Mouse (Mus musculus) limb, embryonic 12.5 days (tissue): ENCODE measurements around the gene Cntnap5a. TPM values are rescaled to one million over a fixed set of nuclear protein-coding genes. Genes with fewer than 3 reads are reported as not detected.
"Not testable (repeated sequence)": the region's sequence is repeated elsewhere in the genome, so short reads cannot be mapped to it uniquely, and the experiment has no call there.

Source experiments
- ATAC-seq: fragments of 200-750 bp; cut with Nextera tagmentation; 2 replicates; pipeline ENCODE4 v1.8.0; 2017; ENCODE audit warnings: low read depth, moderate TSS enrichment; ENCODE audit not compliant: insufficient number of reproducible peaks, insufficient read depth, low FRiP score, low TSS enrichment
- H3K27ac ChIP-seq: fragments of 300-500 bp; sonication (generic); 2 replicates; pipeline ENCODE4 v1.5.1; 2016; ENCODE audit warnings: mild to moderate bottlenecking, moderate library complexity
- H3K27me3 ChIP-seq: fragments of 300-500 bp; sonication (generic); 2 replicates; pipeline ENCODE4 v1.6.1; 2016; ENCODE audit warnings: mild to moderate bottlenecking, moderate library complexity
- H3K36me3 ChIP-seq: fragments of 300-500 bp; sonication (generic); 2 replicates; pipeline ENCODE4 v1.6.1; 2016; ENCODE audit warnings: mild to moderate bottlenecking, moderate library complexity
- H3K4me1 ChIP-seq: fragments of 300-500 bp; sonication (generic); replicated peaks from 2 replicates; pipeline ENCODE4 v1.6.1; 2016
- H3K4me2 ChIP-seq: fragments of 300-500 bp; sonication (generic); 2 replicates; pipeline ENCODE4 v1.6.1; 2016; ENCODE audit warnings: mild to moderate bottlenecking, moderate library complexity
- H3K4me3 ChIP-seq: fragments of 300-500 bp; sonication (generic); replicated peaks from 2 replicates; pipeline ENCODE4 v1.5.1; 2016; ENCODE audit warnings: mild to moderate bottlenecking
- H3K9ac ChIP-seq: fragments of 300-500 bp; sonication (generic); replicated peaks from 2 replicates; pipeline ENCODE4 v1.6.1; 2016; ENCODE audit warnings: mild to moderate bottlenecking, moderate library complexity
- H3K9me3 ChIP-seq: fragments of 300-500 bp; sonication (generic); 2 replicates; pipeline ENCODE4 v1.6.1; 2016; ENCODE audit warnings: mild to moderate bottlenecking, moderate library complexity
- WGBS: fragments of 180-500 bp; shearing (Covaris S2); methylation state at CpG from one replicate; pipeline ENCODE4 v1.1.7; 2016; 5-methylcytosine and 5-hydroxymethylcytosine counted together
- polyA plus RNA-seq: library from polyadenylated mRNA; unstranded; fragments of >200 nt; fragmentation: Nextera tagmentation; extraction: Ambion mirVana; gene quantifications from 2 replicates; pipeline ENCODE4 v1.2.1, GENCODE M21; 2016

Cntnap5a gene
- polyA plus RNA-seq, 1 experiment from 2014 or later, result not detected

DNA sequence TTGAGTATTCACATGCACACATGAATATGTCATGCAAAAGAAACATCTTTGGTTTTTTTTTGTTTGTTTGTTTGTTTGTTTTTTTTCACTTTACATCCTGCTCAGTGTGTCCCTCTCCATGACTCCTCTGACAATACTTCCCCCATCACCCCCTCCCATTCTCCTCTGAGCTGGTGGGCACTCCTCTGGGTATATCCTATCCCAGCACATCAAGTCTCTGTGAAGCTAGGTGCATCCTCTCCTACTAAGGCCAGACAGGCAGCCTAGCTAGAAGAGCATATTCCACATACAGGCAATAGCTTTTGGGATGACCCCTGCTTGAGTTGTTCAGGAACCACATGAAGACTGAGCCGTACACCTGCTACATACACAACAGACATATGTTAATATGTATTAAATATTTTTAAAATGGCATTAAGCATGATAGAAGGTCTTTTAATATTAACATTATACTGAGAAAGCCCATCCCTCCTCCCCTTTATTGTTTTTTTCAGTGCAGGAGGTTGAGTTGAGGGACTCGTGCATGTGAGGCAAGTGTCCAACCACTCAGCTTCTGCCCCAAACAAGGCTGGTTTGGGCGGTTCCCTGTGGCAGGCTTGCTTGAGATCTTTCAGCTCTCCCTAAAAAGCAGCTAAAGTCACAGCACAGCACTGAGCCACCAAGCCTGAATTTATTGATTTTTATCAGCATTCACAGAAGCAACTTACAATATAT is 422.6 kb downstream of the Cntnap5a start:
- Histone ChIP-seq H3K27me3 (no peaks in the 10 kb centered on the region), H3K9me3 (no peaks in the 10 kb centered on the region), H3K4me1 (no peaks in the 10 kb centered on the region), H3K27ac (no peak overlapping the region), H3K4me3 (no peak overlapping the region), H3K9ac (no peak overlapping the region), H3K4me2 (no peak overlapping the region), H3K36me3 (no peaks in the 10 kb centered on the region)
- no peak for ATAC-seq
- 88% methylated on average over 3 of the region's 3 CpGs for WGBS

- Histone ChIP-seq H3K9ac (no peak overlapping the region), H3K4me2 (no peak overlapping the region), H3K27me3 (no peaks in the 10 kb centered on the region), H3K27ac (no peak overlapping the region), H3K4me1 (no peaks in the 10 kb centered on the region), H3K4me3 (no peak overlapping the region), H3K9me3 (no peaks in the 10 kb centered on the region), H3K36me3 (no peaks in the 10 kb centered on the region)
- no peak for ATAC-seq
Measured at GRCm38 (mm10) chr1:116107724-116108058, 423.1 kb downstream of the Cntnap5a start.

DNA sequence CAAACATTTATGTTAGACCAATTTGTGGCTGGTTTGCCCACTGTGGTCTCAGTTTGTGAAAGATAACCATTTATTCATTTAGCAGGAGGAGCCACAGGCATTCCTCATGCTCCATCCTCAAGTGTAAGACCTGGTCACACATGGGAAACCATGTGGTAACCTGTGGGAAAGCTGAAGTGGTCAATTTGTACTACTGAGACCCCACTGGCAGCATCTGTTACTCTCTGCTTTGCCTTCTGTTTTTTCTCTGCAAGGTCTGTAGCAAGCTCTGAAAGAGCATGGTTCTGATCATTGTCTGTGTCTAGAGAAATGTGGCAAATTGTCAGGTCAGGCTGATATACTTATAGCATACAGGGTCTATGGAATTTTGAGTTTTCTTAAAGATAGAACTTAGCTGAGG is 423.8 kb downstream of the Cntnap5a start:
- Histone ChIP-seq H3K9ac (no peak overlapping the region), H3K4me1 (no peaks in the 10 kb centered on the region), H3K27ac (no peak overlapping the region), H3K27me3 (no peaks in the 10 kb centered on the region), H3K36me3 (no peaks in the 10 kb centered on the region), H3K4me2 (no peak overlapping the region), H3K9me3 (no peaks in the 10 kb centered on the region), H3K4me3 (no peak overlapping the region)
- no peak for ATAC-seq

DNA sequence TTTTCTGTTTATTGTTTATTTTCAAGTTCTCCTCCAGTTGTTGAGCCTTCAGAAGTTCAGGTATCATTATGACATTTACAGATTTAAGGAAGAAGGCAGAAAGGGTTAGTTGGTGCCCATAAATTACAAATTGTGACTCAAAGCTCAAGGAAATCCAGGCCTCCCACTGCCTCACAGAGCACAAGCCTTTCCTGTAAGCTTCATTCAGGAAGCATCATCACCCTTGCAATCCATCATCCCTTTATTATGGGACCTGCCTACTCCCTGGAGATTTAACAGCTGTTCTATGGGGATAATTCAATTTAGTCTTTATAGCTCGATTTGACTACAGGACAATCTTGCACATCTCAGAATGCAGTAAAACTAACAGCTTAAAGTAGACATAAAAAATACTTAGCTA is 441.2 kb downstream of the Cntnap5a start:
- ATAC-seq, result no peak
- WGBS, result 45% methylated on average over 1 of the region's 1 CpGs
- Histone ChIP-seq H3K36me3 (no peaks in the 10 kb centered on the region), H3K27ac (no peak overlapping the region), H3K9ac (no peak overlapping the region), H3K27me3 (no peaks in the 10 kb centered on the region), H3K4me3 (no peak overlapping the region), H3K4me2 (no peak overlapping the region), H3K9me3 (no peaks in the 10 kb centered on the region), H3K4me1 (no peaks in the 10 kb centered on the region)

DNA sequence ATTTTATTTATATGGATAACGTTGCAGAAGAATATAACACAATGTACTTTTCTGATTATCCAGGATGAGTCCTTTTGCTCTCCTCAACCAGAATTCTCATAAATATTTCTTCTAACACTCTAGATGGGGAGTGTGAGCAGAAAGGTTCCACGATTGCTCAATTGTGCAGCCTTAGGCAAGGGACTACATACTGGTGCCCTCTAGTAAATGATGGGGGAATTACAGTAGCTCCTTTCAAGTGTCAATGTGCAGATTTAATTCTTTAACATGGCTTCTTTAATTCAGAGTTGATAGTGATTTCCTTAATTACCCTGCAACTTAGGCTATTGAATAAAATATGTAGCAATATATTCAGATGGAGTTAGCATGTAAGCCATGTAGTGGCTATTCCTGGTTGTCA is 442.5 kb downstream of the Cntnap5a start:
- 75% methylated on average over 2 of the region's 2 CpGs for WGBS
- H3K4me1 ChIP-seq, result no peaks in the 10 kb centered on the region

GRCm38 (mm10) chr1:116128450-116129246 is 444.1 kb downstream of the Cntnap5a start:
- Histone ChIP-seq H3K4me1 (no peaks in the 10 kb centered on the region), H3K9ac (no peak overlapping the region), H3K9me3 (no peaks in the 10 kb centered on the region), H3K27me3 (no peaks in the 10 kb centered on the region), H3K27ac (no peak overlapping the region), H3K4me2 (no peak overlapping the region), H3K4me3 (no peak overlapping the region), H3K36me3 (no peaks in the 10 kb centered on the region)
- WGBS, result 46% methylated on average over 1 of the region's 1 CpGs
- ATAC-seq, result no peak

More for the DNA sequence above, 442.5 kb downstream of the Cntnap5a start:
- no peak overlapping the region for H3K4me3 ChIP-seq
- H3K9ac ChIP-seq, result no peak overlapping the region
- H3K4me2 ChIP-seq, result no peak overlapping the region
- H3K36me3 ChIP-seq, result no peaks in the 10 kb centered on the region
- no peak overlapping the region for H3K27ac ChIP-seq
- no peaks in the 10 kb centered on the region for H3K27me3 ChIP-seq
- no peaks in the 10 kb centered on the region for H3K9me3 ChIP-seq
- ATAC-seq, result no peak

DNA sequence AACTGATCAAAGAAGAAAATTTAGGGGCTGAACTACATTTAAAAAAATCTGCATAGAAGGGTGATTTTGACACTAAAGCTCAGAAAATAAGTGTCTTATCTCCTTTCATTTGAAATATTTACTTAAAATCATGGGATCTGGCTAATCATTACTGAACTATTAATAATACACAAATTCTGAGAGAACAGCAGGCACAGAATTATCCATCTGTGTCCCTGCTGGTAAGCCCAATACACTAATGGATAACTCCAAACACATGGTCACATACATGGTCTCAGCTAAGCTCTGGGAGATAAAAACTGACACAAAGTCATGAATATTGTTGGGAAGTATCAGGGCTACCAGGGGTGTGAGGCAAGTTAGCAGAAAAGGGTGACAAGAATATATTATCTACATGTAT is 447.9 kb downstream of the Cntnap5a start:
- no peaks in the 10 kb centered on the region for H3K4me1 ChIP-seq
- no peaks in the 10 kb centered on the region for H3K9me3 ChIP-seq
- no peaks in the 10 kb centered on the region for H3K36me3 ChIP-seq
- no peaks in the 10 kb centered on the region for H3K27me3 ChIP-seq
- ATAC-seq, result no peak
- H3K4me2 ChIP-seq, result no peak overlapping the region
- no peak overlapping the region for H3K9ac ChIP-seq
- no peak overlapping the region for H3K4me3 ChIP-seq
- H3K27ac ChIP-seq, result no peak overlapping the region

DNA sequence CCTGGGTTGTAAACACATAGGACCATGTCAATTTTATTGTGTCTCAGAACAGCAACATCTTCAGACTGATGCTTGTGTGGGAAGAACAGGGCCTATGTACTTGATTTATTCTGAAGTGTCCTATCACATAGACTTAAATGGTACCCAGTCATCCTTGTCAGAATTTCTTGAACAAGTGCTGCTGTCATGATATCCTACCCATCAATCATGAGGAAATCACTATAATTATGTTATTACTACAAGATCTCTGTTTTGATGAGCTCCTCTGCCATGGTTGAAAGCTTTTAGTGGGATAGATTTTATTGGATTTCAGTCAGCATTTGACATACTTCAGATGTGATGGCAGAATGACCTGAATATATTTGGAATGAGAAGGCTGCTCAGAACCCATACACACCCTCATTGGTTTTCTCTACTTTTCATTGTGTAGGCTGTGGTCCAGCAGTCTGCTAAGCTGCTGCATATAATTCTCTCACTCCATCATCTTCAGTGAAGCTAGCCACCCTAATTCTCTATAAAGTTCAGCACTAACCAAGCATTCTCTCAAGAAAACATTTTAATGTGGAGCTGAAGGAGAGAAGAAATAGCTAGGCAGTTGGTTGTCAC is 465.3 kb downstream of the Cntnap5a start:
- Histone ChIP-seq H3K9me3 (no peaks in the 10 kb centered on the region), H3K36me3 (no peaks in the 10 kb centered on the region), H3K27ac (no peak overlapping the region), H3K4me2 (no peak overlapping the region), H3K27me3 (no peaks in the 10 kb centered on the region), H3K4me3 (no peak overlapping the region), H3K4me1 (no peaks in the 10 kb centered on the region), H3K9ac (no peak overlapping the region)
- no peak for ATAC-seq

- Histone ChIP-seq H3K4me2 (no peak overlapping the region), H3K36me3 (no peaks in the 10 kb centered on the region), H3K27me3 (no peaks in the 10 kb centered on the region), H3K9me3 (no peaks in the 10 kb centered on the region), H3K4me3 (no peak overlapping the region), H3K4me1 (no peaks in the 10 kb centered on the region), H3K9ac (no peak overlapping the region), H3K27ac (no peak overlapping the region)
- 95% methylated on average over 2 of the region's 2 CpGs for WGBS
- ATAC-seq, result no peak
Measured at GRCm38 (mm10) chr1:116184471-116184870, 499.9 kb downstream of the Cntnap5a start.

GRCm38 (mm10) chr1:116188142-116188541 is 503.6 kb downstream of the Cntnap5a start:
- H3K4me1 ChIP-seq, ATAC-seq, H3K9me3 ChIP-seq, H3K27me3 ChIP-seq, H3K36me3 ChIP-seq, H3K4me2 ChIP-seq, H3K27ac ChIP-seq, H3K9ac ChIP-seq, H3K4me3 ChIP-seq: not testable (repeated sequence)
- 69% methylated on average over 1 of the region's 1 CpGs for WGBS

GRCm38 (mm10) chr1:116192299-116192698 is 507.7 kb downstream of the Cntnap5a start:
- no peaks in the 10 kb centered on the region for H3K27me3 ChIP-seq
- WGBS, result 88% methylated on average over 2 of the region's 2 CpGs
- no peaks in the 10 kb centered on the region for H3K4me1 ChIP-seq
- H3K4me3 ChIP-seq, result no peak overlapping the region
- H3K36me3 ChIP-seq, result no peaks in the 10 kb centered on the region
- no peaks in the 10 kb centered on the region for H3K9me3 ChIP-seq
- no peak overlapping the region for H3K4me2 ChIP-seq
- H3K9ac ChIP-seq, result no peak overlapping the region
- no peak overlapping the region for H3K27ac ChIP-seq
- ATAC-seq, result no peak
